Mouse (Mus musculus) T-helper 17 cell (primary cell): ENCODE data around the gene Srsf2.
"Not testable (repeated sequence)": the region's sequence is repeated elsewhere in the genome, so short reads cannot be mapped to it uniquely, and the experiment has no call there.

Experiments
- in situ Hi-C, 2 experiments: fragments of 300-600 bp; cut with MboI, MseI; formaldehyde crosslinking; loops; 1 replicate in 1 of 2; 2 replicates in 1 of 2; pipeline ENCODE4 v1.15.1; 2025; ENCODE audit warnings: high pct_unique_total_duplicates in 2 of 2

Srsf2 gene

GRCm38 (mm10) chr11:116852891-116853511, at the start of gene Srsf2:
Gene Srsf2, minus strand, starts transcription at chr11:116853094.
- in situ Hi-C loops = loop anchor here (5.0 to 10.0 kb wide), 2 partner anchors 489 to 502 kb away; no protein-coding TSS in a partner anchor

GRCm38 (mm10) chr11:116902588-116902987, 49.7 kb upstream of the Srsf2 start:
- in situ Hi-C loops = not testable (repeated sequence)

- in situ Hi-C loops = no loop called here
Observed at GRCm38 (mm10) chr11:116899247-116899646, 46.4 kb upstream of the Srsf2 start.

- in situ Hi-C loops = no loop called here
Observed at GRCm38 (mm10) chr11:116895402-116895801, 42.5 kb upstream of the Srsf2 start.

DNA sequence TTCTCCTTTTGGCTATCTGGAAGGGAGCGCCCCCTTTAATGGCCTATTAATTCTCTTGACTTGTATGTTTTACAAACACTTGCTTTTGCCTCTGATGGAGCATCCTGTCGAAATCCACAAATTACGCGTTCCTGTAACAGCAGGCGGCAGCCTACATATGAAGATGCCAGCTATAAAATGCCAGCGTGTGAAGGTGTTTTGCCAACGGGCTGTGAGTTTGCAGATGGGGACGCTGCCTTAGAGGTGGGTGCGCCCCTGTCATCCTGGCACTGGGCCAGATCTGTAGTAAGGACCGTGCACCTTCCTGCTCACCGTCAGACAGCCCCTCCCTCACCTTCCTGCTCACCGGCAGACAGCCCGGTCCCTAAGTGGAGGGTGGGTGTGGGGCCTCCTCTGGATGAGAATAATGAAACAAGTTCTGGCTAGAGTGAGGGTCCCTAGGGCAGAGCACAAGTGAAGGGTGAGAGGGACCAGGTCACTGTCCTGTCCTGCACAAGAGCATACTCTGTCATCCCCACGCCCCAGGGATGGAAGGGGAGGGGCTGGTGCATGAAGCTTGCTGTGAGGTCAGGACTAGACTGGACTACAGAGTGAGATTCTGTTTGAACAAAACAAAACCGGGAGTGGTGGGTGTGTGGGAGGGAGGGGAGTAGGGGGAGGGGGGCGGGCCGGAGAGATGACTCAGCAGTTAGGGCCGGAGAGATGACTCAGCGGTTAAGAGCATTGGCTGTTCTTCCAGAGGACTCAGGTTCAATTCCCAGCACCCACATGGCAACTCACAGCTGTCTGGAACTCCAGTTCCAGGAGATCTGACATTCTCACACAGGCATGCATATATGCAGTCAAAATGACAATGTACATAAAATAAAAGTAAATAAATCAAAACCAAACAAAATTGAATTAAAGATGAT, 40.9 kb upstream of the Srsf2 start:
- in situ Hi-C loops = no loop called here

DNA sequence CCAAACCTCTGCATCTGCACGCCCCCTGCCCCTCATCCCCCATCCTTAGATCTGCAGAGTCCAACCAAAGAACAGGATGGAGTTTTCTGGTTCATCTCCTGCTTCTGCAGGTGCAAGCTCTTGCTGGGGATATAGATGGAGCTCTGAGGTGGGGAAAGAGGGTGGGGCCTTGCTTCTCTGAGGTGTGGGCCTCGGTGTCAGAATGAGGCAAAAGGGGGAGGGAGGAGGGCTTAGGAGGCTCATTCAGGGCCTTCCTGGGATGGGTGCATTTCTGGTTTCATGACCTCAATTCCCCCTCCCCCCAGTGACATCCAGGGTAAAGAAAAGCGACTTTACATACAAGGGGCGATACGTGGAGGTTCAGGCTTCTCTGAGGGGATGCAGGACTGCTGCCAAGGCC, 34.2 kb upstream of the Srsf2 start:
- in situ Hi-C loops = loop anchor here in 1 of 2 experiments (10.0 kb wide), 1 partner anchor 158 kb away; no protein-coding TSS in a partner anchor

GRCm38 (mm10) chr11:116885275-116886151, 32.6 kb upstream of the Srsf2 start:
- in situ Hi-C loops = loop anchor here in 1 of 2 experiments (10.0 kb wide), 1 partner anchor 159 kb away; no protein-coding TSS in a partner anchor

DNA sequence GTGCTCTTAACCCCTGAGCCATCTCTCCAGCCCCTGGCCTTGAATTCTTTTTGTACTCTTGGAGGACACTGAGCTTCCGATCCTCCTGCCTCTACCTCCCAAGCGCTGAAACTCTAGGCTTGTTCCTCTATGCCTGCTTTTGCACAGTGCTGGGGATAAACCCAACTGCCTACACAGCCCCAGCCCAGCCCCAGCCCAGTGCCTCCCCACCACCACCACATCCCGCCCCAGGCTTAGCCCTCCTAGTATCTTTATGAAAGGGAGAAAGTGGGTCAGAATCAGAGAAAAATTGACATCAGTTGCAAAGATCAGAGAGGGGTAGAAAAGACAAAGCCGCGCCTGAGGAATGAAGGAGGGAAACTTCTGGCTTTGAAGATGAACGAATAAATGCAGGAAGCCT, 31.2 kb upstream of the Srsf2 start:
- in situ Hi-C loops = loop anchor here in 1 of 2 experiments (10.0 kb wide), 1 partner anchor 161 kb away; no protein-coding TSS in a partner anchor

GRCm38 (mm10) chr11:116882446-116882845, 29.6 kb upstream of the Srsf2 start:
- in situ Hi-C loops = loop anchor here in 1 of 2 experiments (10.0 kb wide), 1 partner anchor 162 kb away; no protein-coding TSS in a partner anchor

DNA sequence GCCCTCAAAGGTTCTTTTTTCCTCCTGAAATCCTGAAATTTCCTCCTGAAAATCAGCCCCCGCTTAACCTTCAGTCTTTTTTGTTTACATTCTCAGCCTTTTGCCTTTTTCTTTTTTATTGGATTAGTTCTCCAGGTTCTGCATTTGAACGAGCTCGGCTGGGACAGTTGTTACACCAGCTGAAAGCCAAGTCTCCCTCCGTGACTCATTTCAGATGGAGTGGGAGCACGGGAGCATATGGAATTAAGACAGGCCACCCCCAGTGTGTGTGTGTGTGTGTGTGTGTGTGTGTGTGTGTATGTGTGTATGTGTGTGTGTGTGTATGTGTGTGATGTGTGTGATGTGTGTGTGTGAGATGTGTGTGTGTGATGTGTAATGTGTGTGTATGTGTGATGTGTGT, 28.5 kb upstream of the Srsf2 start:
- in situ Hi-C loops = loop anchor here in 1 of 2 experiments (10.0 kb wide), 1 partner anchor 163 kb away; no protein-coding TSS in a partner anchor

DNA sequence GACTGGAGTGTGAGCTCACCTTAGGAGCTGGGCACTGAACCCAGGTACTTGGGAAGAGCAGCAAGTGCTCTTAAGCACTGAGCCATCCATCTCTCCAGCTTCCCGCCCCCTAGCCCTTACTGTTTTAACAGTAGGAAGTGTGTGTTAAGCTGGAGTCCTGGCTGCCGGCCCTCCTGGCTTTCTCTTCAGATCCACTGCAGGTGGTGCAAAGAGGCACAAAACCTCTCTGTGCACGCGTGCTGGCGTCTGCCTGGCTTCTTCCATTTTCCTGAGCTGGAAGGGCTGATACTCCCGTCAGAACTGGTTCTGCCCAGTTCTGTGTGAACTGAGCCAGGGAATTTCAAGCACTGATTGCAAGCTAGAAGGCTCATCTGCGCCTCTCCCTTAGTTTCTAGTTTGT, 27.9 kb upstream of the Srsf2 start:
- in situ Hi-C loops = loop anchor here in 1 of 2 experiments (10.0 kb wide), 1 partner anchor 164 kb away; no protein-coding TSS in a partner anchor

- in situ Hi-C loops = no loop called here
Observed at GRCm38 (mm10) chr11:116878454-116878853, 25.6 kb upstream of the Srsf2 start.

GRCm38 (mm10) chr11:116873987-116874386, 21.1 kb upstream of the Srsf2 start:
- in situ Hi-C loops = no loop called here

DNA sequence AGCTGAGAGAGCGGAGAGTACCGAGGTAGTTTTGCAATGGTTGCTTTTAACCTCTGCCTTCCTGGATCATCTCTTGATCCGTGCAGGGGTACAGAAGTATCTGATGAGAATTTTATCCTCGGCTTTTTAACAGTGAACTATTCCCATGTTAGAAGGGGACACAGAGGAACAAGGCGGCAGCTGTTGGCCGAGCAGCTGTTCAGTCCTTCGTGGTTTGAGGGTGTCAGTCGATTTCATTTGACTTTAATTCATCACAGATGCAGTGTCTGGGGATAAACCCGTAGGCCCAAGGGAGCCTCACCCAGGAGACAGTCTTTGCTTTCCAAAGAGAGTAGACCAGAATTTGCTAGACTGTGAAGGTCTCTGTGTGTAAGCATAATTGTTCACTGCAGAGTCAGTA, 18.6 kb upstream of the Srsf2 start:
- in situ Hi-C loops = no loop called here

DNA sequence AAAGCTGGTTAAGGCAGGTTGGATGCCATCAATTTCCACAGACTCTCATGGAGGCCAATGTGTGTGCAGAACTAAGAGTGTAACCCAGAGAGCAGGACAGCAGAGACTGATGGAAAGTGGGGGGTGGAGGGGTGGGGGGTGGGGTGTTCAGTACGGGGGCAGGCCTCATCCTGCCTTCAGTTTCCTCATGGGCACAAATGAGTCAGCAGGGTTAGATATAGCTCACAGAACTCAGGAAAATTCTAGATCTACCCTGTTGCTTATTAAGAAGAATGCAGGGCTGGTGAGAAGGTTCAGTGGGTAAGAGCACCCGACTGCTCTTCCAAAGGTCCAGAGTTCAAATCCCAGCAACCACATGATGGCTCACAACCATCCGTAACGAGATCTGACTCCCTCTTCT, 16.7 kb upstream of the Srsf2 start:
- in situ Hi-C loops = no loop called here

DNA sequence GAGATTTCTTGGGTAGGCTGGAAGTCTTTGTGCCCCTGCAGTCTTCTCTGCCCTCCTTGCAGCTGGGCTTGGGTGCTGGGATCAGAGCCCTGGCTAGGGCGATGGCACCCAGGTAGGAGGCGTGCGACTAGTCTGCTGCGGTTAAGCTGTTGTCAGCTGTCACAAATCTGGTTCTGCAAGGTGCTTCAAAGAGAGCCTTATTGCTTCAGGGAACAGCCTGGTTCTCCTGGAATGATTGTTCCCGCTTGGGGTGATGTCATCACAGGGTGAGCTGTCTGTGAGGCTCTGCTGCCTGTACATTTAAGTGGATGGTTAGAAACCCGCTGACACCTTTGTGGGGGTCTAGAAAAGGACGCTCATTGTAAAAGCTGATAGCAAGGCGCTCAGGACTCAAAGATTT, 16.3 kb upstream of the Srsf2 start:
- in situ Hi-C loops = no loop called here

DNA sequence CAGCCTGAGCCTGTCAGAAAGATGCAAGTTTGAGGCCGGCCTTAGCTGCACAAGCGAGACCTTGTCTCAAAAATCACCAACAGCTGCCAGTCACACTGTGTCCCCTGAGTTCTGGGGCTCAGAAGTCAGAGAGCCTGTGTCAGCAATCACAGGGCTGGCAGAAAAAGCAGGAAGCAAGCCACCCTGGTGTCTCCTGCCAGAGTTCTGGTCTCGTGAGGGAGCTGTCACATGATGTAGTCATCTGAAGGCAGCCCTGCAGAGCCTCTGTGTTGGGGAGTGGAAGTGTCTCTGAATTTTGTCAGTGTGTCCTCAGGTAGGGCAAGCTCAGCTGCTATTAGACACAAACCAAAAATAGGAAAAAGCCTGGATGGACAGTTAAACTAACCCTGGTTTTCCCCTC, 15.2 kb upstream of the Srsf2 start:
- in situ Hi-C loops = no loop called here

- in situ Hi-C loops = no loop called here
Observed at GRCm38 (mm10) chr11:116865945-116866585, 13.2 kb upstream of the Srsf2 start.

GRCm38 (mm10) chr11:116864444-116864843, 11.6 kb upstream of the Srsf2 start:
- in situ Hi-C loops = no loop called here

DNA sequence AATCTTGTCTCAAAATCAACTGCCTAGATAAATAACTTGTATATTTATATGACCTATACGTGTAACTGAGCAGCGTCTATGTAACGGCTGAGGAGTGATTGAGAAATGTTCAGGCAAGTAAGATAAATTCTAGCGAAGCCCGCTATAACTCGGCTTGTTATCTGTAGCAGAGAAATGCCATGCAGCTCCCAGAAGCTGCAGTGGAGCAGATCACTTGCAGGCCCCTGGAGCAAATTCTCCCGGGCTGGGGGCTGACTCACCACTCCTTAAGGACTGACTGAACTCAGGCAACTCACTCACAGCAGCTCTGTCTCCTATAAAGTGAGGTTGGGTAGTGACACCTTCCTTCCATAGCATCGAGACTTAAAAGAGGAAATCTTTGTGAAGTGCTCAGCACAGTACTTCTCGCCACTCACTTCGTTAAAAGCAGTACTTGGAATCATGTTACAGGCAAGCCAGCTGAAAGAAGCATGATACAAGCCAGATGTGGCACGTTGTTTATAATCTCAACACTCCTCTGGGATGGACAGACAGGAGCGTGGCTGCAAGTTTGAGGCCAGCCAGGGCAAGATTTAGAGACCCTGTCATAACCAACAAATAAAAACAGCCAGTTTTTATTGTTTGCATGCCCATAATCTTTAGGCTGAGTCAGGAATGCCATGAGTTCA, 4.4 kb upstream of the Srsf2 start:
- in situ Hi-C loops = loop anchor here in 1 of 2 experiments (10.0 kb wide), 1 partner anchor 497 kb away; no protein-coding TSS in a partner anchor
